Mouse (Mus musculus): ENCODE measurements at regions not wholly inside any gene's neighbourhood (a gene's known extent, or its start where the extent isn't known, plus 50 kb on each side); places are given as distances from the start of the nearest gene placed in this dataset.

DNA sequence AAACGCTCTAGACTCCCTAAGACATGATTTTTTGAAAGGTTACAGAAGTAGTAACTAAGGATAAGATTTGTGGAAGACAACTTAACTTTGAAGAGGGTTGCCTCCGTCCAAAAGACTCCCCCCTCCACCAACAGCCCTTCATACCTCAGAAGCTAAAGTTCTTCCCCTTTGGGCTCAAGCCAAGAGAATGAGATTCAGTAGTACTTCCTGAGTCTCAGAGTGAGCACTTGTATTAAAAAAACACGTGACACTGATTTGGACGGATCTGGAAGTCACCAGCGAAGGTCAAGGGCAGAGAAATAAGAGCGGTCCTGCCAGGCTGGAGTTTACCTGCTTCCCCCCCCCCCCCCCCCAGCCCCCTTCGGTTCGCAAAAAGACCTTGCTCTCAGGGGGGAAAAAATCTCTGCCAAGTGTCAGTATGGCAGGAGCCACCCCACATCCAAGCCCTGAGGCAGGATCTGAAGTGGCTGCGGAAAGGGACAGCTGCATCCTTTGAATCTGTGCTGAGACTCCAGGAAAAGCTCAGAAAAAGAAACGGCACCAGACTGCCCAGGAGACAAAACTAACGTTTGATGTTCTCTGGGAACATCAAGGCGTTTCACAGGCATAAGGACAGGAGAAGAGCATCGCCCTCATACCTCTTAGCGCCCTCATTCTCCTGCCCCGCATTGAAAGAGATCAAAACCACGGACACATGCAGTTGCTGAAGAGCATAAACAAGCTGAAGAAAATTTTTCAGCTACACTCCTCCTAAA is 341.2 kb upstream of the Atp2b1 start:
- no peak for DNase-seq (ENCODE audit: low spot score)

DNA sequence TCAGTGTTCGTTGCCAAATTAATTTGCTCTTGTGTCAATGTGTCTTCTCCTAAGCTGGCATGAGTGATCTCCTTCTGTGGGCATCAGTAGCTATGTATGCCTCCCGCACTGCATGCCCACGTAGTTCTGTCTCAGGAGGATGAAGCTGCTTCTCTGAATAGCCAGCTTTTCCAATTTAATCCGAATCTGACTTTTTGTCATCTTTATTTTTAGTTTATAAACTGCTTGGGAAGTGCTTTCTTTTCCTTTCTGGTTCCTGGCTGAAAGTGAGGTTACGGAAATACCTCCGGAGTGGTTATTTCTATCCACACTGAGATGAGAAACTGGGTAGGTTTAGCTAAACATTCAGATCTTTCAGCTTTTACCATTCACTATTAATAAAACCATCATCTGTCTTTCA is 337.2 kb upstream of the Atp2b1 start:
- DNase-seq (ENCODE audit: low spot score) = no peak

DNA sequence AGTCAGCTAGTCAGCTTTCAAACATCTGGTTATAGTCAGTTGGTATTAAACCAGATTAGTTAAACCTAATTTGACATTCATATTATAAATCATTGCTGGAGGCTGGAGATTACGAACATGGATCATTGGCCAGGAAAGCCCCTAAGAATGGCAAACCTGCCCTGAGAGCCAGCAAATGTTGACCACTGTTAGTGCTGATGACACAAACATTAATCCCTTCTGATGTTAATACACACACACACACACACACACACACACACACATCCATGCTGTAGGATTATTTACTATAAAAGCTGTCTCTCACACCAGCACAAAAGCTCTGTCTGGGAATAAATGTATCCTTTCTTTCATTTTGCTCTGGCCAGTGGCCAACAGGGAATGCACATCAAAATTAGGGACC is 329.4 kb upstream of the Atp2b1 start:
- DNase-seq (ENCODE audit: low spot score) = no peak

DNA sequence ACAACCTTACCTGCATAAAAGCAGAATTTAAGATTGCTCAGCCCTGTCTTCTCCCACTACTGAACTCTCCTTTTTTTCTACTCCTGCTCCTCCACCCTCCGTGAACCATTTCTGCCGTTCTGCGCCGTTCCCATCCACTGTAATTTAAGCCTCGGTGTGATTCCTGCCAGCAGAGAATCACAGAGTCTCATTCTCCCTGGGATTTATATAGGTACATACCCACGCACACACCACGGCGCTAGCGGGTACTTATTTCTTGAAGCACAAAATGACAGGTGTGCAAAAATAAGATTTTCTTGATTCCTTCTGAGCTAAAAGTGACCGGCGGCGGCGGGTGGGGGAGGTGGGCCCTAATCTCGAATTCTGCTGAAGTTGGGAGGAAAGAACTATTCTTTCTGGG is 324.5 kb upstream of the Atp2b1 start:
- DNase-seq (ENCODE audit: low spot score) = no peak

DNA sequence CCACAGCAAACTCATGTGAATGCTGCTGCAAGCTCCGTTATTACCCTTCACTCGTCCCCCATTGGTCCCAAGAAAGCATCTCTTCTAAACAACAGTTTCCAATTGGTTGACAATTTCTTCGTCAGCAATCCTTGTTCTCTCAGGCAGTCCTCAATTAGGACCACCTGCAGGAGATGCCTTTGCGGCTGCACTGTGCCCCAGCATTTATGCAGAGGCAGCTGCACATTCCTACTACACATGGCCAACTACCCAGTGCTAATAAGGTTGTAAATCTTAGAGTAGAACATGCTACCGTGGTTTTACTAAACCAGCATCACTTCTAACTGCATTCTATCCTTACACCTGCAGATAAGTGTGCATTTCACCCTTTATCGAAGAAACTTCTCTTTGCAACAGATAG is 322.1 kb upstream of the Atp2b1 start:
- no peak for DNase-seq (ENCODE audit: low spot score)

DNA sequence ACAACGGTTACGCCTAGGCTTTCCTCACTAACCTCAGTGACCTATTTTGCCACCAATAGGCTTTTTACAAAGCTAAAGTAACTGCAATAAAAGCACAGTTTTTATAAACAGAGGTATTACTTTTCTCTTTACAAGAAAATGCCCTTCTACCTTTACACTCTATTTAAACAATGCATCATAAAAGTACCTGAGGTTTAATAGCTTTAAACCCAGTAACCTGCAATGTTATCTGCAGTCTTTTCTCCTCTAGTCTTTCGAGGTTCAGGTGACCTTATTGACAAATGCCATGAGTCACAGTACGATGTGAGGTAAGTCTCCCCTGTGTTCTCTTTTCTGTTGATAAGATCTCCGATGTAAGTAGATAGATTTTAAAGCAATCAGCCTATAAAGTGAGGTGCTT is 320.3 kb upstream of the Atp2b1 start:
- no peak for DNase-seq (ENCODE audit: low spot score)

DNA sequence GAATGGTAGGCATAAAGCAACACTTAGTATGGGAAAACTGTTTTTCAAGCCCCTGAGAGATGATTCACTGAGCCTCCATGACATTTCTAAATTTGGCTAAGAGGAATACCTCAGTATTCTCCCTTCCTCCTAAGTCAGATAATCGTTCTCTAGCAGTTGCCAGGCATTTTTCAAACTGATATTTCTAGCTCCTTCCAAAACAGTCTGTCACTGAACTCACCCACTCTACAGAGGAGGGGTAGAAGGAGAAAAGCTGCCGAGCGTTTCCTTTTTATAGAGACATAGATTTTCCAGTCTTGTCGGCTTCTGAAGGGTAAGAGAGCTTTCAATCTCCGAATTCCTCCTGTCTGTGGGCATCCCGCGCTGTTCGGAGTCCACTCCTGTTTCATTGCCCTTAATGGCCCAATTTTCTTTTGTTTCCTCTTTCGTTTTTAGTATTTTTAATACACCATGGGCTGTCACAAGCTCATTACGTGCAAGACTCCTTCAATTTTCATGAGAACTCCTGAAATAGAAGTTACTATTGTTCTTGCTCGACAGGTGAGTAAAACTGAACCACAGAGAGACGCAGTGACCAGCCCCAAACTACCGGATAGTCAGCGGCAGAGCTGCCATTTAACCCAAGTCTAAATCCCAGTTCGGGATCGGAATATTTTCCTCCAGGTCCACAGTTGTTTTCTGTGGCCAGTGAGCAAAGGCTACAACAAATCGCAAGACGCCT is 305.8 kb upstream of the Atp2b1 start:
- DNase-seq (ENCODE audit: low spot score) = no peak

DNA sequence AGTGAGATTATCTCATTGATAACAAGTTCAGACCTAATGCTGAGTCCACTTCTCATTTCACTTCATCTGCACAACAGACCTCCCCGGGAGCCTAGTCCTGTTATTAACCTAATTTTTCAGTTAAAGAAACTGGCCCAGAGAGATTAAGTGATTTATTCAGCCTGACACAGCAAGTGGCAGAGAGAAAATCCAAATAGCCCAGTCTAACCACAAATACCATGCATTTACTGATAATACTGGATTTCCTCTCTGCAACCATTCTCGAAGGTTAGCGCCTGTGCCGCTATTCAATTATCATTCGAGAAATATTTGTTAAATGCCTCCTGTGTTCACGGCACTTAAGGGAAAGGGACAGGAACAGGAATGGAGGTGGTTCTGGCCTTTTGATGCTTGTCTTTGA is 303.5 kb upstream of the Atp2b1 start:
- DNase-seq (ENCODE audit: low spot score) = no peak

DNA sequence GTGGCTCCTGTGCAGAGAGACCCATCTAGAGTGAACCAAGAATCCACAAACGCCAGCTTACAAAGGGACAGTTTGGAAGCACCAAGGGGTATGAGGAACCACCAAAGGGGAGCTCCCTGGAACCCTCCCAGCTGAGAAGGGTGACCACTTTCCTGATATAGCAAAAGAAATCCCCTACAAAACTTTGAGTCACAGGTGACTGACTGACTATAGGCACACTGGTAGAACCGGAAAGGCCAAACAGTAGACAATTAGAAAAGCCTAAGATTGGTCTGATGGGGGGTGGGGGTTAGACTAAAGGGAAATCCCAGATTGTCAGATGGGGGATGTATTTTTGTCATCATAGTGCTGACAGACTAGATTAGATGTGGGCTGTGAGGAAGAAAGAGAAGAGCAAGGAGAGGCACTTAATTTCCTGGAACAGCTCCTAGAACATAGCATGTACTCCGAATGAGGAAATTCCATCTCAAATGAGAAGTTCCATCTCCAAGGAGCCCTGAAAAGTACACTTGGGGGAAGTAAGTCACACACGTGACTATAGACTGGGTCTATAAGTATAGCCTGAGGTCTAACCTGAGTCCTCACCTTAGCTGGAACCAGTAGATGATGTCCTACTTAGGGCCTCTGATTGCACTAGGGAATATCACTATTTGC is 302.4 kb upstream of the Atp2b1 start:
- no peak for DNase-seq (ENCODE audit: low spot score)

DNA sequence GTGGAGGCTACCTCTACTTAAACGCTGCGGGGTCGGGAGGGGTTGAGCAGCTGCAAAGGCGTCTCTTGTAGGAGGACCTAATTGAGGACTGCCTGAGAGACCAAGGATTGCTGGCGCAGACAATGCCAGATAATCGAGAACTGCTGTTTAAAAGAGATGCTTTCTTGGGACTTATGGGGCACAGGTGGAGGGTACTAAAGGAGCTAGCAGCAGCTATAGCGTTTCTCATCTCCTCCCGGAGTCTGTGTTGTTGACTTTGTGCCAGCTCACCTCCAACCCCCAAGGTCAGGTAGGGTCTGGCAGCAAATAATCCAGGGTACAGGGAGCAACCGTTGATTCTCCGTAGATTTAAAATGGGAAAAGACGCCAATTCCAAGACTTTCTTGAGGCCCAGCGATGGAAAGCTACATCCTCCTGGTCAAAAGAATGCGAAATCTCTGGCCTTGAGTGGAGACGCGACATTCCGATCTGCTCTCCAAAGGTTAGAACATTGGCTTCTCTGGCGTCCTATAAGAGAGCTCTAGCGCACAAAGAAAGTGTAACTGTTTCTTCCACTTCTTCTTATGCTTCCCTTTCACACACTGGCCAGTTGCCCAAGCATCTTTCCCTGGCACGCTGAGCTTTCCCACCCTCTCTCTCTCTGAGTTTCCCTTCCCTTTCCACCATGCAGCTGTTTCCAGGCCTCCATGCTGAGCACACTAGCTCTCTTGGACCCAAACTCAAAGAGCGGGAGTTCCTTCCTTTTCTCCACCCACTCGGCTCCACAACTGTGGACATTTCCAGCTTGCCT is 295.3 kb upstream of the Atp2b1 start:
- no peak for DNase-seq (ENCODE audit: low spot score)

DNA sequence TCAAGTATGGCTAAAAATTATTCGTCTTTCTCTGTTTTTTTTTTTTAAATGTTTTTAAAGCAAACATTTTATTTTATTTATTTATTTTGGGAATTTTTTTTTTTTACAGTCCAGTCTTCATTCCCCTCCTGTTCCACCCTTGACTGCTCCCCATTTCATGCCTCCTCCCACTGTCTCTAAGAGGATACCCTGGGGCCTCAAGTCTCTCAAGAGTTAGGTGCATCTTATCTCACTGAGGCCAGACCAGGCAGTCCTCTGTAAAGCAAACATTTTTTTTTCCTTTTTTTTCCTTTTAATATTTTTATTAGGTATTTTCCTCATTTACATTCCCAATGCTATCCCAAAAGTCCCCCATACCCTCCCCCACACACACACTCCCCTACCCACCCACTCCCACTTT is 290.1 kb upstream of the Atp2b1 start:
- DNase-seq (ENCODE audit: low spot score) = no peak

DNA sequence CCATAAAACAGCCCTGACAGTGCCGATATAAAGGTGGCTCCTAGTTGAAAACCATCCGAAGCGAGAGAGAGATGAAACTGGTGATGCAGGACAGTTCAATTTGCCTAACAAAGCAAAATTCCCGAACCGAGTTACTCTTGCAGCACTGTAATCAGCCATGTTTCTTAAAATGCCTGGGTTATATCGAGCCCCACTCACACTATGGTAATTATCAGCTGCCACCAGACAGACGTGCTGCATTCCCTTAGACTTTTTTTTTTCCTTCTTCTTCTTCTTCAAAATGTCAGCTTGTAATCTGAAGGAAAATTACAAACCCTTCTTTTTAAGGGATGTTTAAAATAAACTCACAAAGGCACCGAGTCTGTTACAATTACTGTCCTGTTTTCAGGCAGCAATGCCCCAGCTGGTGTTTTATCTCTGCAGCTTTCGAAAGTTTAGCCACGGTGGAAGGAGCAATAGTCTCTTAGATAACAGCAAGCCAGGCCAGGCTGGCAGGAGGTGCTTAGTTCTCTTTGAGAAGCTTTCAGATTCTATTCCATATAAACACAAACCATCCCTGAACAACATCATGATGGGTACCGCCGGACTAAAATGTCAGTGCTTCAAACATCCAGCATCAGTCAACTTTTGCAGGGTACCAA is 289.4 kb upstream of the Atp2b1 start:
- no peak for DNase-seq (ENCODE audit: low spot score)

DNA sequence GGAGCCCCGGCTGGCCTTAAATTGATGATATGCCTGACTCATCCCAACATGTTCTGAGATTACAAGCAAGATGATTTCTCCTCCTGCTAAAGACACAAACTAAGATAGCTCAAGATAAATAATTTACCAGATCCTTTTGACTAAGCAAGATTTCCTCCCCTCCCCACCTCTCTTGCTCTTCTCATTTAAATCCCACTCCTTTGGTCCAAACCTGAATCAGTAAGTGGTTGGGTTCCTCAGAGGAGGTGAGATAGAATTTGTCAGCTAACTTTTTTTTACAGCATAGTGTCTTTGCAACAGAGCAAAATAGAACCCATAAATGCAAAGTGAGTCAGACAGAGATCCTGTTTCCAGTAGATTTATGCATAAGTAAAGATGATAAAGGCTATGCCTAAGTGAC is 286.0 kb upstream of the Atp2b1 start:
- DNase-seq (ENCODE audit: low spot score) = no peak

DNA sequence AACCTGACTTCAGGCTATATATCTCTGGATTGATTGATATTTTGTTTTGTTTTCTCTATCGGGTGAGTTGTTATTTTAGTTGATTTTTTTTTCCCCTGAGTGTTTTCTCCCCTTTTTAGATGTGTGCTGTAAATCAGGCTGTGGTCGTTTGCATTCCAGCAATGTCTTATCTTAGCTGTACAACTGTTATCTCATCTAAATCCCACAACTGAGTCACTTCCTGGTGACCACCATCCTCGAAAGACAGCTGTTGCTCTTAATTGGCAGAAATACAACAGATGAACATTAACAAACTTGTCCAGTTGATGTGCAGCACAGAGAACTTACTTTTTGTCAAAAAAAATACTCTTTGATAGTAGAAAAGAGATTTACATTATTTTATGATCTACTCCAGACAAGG is 285.0 kb upstream of the Atp2b1 start:
- no peak for DNase-seq (ENCODE audit: low spot score)

DNA sequence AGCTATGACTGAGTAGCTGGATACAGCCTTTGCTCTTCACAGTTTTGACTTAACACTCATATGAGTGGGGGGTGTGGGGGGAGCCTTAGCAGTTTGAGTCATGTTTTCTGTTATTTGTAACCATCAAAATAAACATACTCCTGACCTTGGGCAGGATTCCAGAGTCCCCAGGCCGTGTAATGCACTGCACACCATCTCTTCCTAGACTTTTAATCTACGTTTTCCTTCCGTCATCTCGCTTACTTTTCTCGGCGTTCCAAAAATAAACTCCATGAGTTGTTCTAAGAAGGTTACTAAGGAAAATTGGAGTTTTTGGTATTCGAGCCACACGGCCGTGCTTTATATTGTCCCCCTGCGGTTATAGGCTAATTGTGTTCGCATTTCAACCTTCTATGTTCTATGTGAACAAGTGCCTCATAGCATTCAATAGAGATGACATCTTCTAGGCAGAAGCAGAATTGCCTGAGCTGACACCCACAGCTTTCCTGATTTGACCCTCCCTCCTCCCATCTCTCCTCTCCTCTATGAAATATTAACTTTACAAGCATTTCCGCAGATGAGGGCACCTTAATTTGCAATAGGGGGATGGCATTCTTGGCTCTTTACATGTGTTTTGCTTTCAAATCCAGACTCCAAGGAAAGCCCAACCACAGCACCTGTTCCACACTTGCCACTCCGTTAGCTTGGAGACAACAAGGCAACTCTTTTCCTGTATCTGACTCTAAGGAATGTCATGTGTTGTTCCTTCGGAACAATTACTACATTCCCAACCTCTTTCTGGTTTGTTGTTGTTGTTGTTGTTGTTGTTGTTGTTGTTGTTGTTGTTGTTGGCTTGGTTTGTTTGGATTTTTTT is 276.2 kb upstream of the Atp2b1 start:
- no peak for DNase-seq (ENCODE audit: low spot score)

DNA sequence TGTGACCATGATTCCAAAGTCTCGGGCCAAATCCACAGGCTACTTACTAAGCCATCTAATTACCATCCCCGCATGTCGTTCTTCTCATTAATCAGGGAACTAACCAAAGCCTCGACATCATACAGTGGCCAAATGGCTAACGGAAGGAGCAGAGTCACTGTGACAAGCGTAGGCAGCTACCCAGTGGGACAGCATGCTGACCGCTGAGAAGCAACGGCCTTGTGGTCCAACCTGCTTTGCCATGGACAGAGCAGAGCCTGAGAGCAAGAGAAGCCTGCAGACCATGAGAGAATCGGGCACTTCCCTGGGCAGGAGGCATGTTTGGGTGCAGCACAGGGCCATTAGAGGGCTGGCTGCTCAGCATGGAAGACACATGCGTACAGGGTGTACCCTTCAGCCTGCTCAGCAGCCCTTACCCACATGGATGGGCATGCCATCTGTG is 268.5 kb upstream of the Atp2b1 start:
- DNase-seq (ENCODE audit: low spot score) = no peak

DNA sequence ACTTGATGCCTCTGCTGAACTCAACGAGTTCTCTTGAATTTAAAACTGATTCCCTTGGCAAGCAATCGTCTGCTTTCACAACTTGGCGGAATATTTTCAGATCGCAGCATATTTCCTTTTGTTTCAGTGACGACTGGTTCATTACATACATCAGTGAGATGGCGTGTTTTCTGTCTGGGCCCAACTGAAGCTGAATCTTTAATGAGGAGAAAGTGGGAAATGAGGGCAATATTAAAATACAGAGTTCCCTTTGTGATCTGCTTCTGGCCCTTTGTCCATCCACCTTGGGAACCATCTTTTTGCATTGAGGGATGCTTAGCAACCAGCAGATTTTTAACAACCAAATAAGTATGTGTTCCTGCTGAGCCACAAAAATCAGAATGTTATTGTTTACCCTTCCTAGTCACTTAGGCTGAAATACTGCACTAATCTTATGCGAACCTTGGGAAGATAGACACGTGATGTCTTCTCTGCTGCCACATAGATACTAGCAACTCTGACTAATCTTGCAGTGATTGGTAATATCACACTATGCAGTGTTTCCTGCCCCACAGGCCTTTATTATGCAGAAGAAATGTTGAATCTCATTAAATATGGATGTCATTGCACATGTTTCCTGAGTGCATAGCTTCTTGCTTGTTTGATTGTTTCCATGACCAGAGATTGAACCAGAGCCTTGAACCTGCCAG is 267.8 kb upstream of the Atp2b1 start:
- no peak for DNase-seq (ENCODE audit: low spot score)

DNA sequence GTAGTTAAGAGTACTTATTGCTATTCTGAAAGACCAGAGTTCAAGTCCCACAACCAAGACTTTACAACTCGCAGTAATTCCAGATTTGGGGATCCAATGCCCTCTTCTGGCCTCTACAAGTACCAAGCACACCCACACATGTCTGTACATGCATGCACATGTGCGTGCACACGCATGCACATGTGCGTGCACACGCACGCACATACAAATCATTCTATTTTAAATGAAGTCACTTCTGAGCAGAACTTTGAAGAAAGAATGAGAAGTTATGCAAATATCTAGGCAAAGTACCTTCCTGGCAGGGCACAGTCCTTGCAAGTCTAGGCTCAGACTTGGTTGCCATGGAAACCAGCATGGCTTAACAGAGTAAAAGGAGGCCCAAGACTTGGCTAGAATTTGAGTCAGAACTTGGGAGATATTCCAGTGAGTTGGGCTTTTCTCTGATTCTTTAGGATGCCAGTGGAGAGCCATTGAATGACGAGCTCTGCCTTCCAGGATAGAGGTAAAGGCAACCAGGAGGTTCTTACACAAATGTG is 265.4 kb upstream of the Atp2b1 start:
- DNase-seq (ENCODE audit: low spot score) = peak; percentile 27

DNA sequence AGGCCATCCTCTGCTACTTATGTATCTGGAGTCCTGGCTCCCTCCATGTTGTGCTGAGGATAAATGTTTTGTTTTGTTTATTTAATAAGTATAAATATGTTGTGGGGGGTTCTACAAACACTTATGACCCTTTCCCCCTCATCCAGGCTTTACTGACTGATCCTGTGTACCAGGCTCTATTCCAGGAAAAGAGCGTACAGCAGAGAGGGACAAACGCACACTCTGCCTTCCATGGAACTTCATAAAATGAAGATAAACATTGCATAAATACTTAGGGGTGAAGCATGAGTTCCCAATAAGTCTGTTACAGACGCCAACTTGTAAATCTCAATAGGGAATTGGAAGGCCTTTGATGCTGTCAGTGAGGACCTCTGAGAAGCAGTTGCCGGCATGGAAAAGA is 263.7 kb upstream of the Atp2b1 start:
- no peak for DNase-seq (ENCODE audit: low spot score)

DNA sequence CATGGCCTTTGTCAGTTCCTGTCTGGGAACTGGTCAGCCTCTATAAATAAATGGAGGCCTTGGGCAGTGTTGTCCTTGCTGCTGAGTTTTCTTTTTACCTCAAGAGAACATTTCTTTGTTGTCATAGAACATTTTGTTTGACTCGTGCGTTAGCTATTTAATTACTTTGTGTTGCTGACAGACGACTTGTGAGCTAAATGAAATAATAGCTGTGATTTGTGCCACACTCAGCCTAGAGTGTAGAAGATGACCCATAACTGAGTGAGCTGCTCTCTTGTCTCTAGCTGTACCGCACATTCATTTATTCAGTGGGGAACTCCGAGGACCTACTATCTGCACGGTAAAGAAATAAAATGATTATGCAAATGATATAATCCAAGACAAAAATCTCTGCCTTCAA is 263.1 kb upstream of the Atp2b1 start:
- no peak for DNase-seq (ENCODE audit: low spot score)

Data from embryo, embryonic 10 days (tissue).